Mouse (Mus musculus): ENCODE data around the gene Myl10. TPM values are rescaled to one million over a fixed set of nuclear protein-coding genes. Genes with fewer than 3 reads are reported as not detected.
A peak's percentile ranks its signal among the peaks of the same experiment; 100 is the strongest.
"Not testable (repeated sequence)": the region's sequence is repeated elsewhere in the genome, so short reads cannot be mapped to it uniquely, and the experiment has no call there.

Myl10 gene
- total RNA-seq, 2 experiments from 2014 or later, result 3.5 TPM; not detected in 1

DNA sequence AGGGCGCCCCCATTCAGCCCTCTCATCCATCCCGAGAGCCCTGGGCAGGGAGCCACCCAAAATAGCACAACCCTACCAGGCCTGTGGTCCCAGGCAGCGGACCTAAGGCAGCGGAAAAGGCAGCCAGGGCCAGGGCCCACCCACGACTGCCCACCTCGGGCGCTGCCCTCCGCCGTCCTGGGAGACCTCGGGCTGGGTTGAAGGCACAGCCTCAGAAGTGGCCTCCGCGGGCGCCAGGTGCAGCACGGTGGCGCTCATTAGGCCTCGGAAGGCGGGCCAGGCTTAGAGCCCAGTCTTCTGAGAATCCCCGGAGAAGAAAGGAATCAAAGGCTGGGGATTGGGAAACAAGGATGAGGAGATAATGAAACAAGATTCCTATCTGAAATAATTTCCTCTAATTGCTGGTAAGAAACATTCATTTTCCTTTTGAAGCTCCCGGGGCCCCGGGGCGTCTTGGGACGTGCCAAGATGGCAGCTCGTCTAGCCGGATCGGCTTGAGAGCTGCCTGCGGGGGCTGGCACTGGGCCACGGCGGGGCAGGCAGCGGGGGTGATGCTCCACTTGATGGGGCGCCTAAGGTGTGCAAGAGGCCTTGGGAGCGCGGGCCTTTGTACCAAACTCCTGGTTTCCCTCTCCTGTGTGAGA lies 21.4 kb downstream of the Myl10 start:
- TF ChIP-seq CTCF (IDR thresholded peaks at IDR 0.05), result no peak
- DNase-seq, result no peak
- no peak overlapping the region for H3K27ac ChIP-seq
- peak overlapping the region; percentile 38 for H3K4me3 ChIP-seq
- intact Hi-C loops (cut with DNase I), result no loop called here

DNA sequence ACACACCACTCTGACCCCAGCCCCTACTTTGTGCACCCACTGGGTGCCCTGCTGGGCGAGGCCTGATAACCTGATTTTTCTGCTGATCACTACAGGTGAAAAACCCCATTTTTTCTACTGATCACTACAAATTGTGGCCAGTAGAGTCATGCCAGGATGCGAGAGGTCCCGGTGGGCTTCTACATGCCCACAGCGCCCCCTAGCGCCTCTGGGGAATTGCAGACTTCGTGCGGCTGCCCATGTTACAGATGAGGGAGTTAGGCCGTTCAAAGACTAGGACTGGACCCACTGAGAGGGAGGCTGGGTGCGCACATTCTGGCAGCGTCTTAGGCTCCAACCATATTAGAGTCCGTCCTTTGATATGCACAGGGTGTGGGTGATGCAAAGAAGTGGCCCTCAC lies 21.9 kb downstream of the Myl10 start:
- intact Hi-C loops (cut with DNase I), result no loop called here
- peak; percentile 65 for TF ChIP-seq CTCF (IDR thresholded peaks at IDR 0.05)
- H3K4me3 ChIP-seq, result peak overlapping the region; percentile 38; the same call in 1 of the 2 replicates
- DNase-seq, result peak; percentile 53
- no peak overlapping the region for H3K27ac ChIP-seq

DNA sequence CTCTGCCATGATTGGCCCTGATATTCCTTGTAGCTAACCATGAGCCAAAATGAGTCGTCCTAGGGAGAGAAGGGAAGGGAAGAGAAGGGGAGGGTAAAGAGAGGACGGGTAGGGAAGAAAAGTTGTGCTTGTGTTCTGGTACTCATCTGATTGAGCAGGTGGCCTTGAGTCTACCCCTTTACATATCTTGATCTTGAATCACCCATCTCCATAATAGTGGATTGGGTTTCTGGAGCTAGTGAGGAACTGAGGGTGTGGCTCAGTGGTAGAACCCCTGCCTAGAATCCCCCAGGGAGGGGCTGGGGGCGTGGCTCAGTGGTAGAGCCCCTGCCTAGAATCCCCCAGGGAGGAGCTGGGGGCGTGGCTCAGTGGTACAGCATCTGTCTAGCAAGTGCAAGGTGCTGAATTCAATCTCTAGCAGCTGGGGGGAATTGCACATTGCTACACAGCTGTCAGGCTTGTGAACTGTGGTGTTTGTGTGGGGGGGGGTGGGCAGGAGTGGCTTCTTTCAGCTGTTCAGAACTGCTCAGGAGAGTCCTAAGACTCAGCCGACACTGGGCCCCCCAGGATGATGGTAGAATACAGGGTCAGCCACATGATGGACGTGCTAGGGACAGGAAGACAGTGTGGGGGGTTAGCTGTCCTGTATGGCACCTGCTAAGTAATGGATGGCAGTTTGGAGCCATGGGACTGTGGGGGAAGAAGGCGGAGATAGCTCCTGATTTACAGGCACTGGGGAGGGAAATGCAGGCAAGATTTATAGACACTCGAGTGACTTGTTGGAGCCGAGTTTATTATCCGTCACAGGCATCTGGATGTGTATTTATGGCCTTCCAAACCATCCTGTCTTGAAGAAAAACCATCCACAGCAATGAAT lies 24.0 kb downstream of the Myl10 start:
- intact Hi-C loops (cut with DNase I), result no loop called here
- DNase-seq, result no peak
- TF ChIP-seq CTCF (IDR thresholded peaks at IDR 0.05), result no peak

DNA sequence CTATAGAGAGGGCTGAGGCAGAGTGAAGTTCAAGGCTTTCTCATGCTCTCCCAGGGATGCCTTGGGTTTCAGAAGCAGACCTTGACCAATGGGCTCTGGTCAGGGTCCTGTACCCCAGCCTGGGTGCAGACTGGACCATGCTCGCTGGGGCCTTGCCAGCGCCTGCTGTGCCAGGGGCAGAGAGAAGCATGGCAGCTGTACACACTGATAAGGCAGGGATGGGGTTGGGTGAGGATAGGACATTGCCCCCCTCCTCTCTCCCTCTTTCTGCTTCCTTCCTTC lies 24.6 kb downstream of the Myl10 start:
- Histone ChIP-seq H3K4me3 (no peak overlapping the region), H3K27ac (no peak overlapping the region)
- intact Hi-C loops (cut with DNase I), result no loop called here
- DNase-seq, result no peak
- no peak for TF ChIP-seq CTCF (IDR thresholded peaks at IDR 0.05)

More for the DNA sequence above, 24.0 kb downstream of the Myl10 start:
- Histone ChIP-seq H3K4me3 (no peak overlapping the region), H3K27ac (no peak overlapping the region)

DNA sequence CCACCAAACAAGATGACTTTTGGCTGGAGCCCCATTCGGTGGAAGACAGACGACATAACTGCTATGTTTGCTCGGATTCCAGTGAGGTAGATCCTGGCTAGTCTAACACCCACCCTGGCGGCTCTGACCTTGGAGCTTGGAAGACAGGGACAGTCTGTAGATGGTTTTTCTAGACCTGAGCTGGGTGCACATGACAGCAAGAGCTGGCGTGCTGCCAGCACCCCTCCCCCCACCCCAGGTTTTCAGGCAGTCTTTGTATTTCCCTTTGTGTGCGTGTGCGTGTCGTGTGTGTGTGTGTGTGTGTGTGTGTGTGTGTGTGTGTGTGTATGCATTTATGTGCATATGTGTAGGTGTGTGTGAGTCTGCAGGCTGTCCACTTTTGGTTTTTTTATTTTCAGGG lies 25.7 kb downstream of the Myl10 start:
- H3K4me3 ChIP-seq, result no peak overlapping the region
- DNase-seq, result no peak
- TF ChIP-seq CTCF (IDR thresholded peaks at IDR 0.05), result no peak
- intact Hi-C loops (cut with DNase I), result no loop called here
- H3K27ac ChIP-seq, result no peak overlapping the region

DNA sequence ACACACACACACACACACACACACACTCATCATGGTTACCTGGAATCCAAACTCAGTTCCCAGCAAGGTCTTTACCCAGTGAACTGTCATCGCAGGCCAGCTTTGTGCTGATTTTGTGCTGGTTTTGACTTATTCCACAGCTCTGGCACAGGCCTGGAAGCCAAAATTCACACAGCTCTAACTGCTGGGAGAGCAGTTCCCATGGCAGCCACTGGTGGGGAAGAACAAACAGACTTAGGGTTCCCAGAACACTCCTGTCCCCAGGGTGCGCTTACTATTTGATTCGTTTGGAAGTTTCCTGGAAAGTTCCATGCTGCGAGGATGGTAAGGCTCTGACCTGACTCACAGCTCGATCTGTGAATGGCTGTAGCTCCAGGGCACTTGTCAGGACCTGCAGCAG lies 28.6 kb downstream of the Myl10 start:
- TF ChIP-seq CTCF (IDR thresholded peaks at IDR 0.05), result no peak
- DNase-seq, result no peak

DNA sequence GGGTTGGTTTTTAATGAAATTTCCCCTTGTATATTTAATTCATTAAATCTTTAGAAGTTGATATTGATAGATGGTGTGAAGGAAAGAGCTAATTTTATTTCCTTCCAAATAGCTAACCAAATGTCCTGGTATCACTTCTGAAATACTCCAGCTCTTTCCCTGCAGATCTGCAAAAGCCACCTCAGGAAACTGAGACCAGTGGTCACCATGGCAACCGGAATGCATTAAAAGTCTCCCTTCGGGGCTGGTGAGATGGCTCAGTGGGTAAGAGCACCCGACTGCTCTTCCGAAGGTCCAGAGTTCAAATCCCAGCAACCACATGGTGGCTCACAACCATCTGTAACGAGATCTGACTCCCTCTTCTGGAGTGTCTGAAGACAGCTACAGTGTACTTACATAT lies 33.3 kb downstream of the Myl10 start:
- H3K27ac ChIP-seq; intact Hi-C loops (cut with DNase I); H3K4me3 ChIP-seq; DNase-seq: not testable (repeated sequence)

More for the DNA sequence above, 28.6 kb downstream of the Myl10 start:
- Histone ChIP-seq H3K4me3 (no peak overlapping the region), H3K27ac (no peak overlapping the region)
- intact Hi-C loops (cut with DNase I), result no loop called here

DNA sequence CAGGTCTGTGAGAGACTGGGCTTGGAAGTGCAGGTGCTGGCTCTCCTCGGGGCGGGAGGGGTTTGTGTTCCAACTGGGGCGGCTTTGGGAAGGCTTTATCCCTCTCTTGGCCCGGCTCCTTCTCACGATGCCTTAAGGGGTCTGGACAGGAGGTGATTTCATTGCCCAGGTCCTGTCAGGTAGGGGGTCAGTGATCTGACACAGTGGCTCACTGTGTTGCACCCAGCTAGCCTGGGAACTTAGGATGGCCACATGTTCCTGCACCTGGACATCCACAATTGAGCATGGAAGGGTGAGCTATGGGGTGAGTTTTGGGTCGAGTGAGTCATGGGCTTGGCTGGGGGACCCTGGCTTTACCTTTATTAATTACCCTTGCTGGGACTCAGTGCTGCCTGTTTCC lies 46.0 kb downstream of the Myl10 start:
- Histone ChIP-seq H3K27ac (no peak overlapping the region), H3K4me3 (no peak overlapping the region)
- DNase-seq, result no peak
- no peak for TF ChIP-seq CTCF (IDR thresholded peaks at IDR 0.05)
- intact Hi-C loops (cut with DNase I), result no loop called here

DNA sequence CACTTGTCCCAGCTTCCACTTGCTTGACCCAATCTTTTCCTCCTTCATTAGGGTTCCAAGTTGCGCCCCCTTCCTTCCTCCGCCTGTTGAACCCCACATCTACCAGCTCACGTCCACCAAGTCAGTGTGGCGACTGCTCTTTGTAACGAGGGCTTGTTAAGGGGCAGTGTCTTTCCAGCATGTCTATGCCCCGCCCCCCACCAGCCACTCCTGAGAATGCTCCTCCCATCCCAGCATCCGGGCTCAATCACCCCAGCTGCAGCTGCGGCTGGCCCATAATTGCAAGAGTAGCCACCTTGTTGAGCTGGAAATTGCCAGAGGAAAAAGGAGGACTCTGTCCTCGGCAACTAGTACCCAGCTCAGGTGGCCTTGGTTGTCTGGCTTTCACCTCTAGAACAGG lies 53.6 kb downstream of the Myl10 start:
- intact Hi-C loops (cut with DNase I), result no loop called here
- TF ChIP-seq CTCF (IDR thresholded peaks at IDR 0.05), result no peak
- Histone ChIP-seq H3K27ac (no peak overlapping the region), H3K4me3 (no peak overlapping the region)
- no peak for DNase-seq

Other genes with a start within 250 kb of the Myl10 start
- gene Cux1, start 125.7 kb upstream of the Myl10 start, total RNA-seq (2021), result 10 to 100 TPM; 80.9 to 88.2 TPM
- gene Col26a1, start 190.1 kb downstream of the Myl10 start, total RNA-seq (2021), result 1 to 10 TPM; 1.4 to 2.1 TPM
- gene Ift22, start 215.0 kb downstream of the Myl10 start, total RNA-seq (2021), result 1 to 10 TPM; 5.4 to 5.8 TPM